Mouse (Mus musculus) liver, embryonic 14.5 days (tissue): ENCODE results near the gene Ahcyl2. TPM values are rescaled to one million over a fixed set of nuclear protein-coding genes. Genes with fewer than 3 reads are reported as not detected.

Experiments used
- ATAC-seq: fragments of 200-750 bp; cut with Nextera tagmentation; 2 replicates; pipeline ENCODE4 v1.8.0; 2017; ENCODE audit warnings: moderate number of reproducible peaks, mild to moderate bottlenecking, moderate library complexity; ENCODE audit not compliant: insufficient read depth
- DNase-seq, 3 experiments: peaks; one replicate each; pipeline ENCODE4 v3.0.0-alpha.2; 2012 to 2013; ENCODE audit warnings: low read depth in 3 of 3, low spot score in 3 of 3
- H3K27ac ChIP-seq: fragments of 300-500 bp; sonication (generic); 2 replicates; pipeline ENCODE4 v1.5.1; 2014; ENCODE audit warnings: moderate library complexity, mild to moderate bottlenecking, control low read depth, inconsistent platforms
- H3K27me3 ChIP-seq: fragments of 300-500 bp; sonication (generic); 2 replicates; pipeline ENCODE4 v1.6.1; 2014; ENCODE audit warnings: mild to moderate bottlenecking, low read length, moderate library complexity; ENCODE audit not compliant: control insufficient read depth, insufficient read depth
- H3K36me3 ChIP-seq: fragments of 300-500 bp; sonication (generic); replicated peaks from 2 replicates; pipeline ENCODE4 v1.6.1; 2014; ENCODE audit warnings: low read depth; ENCODE audit not compliant: control insufficient read depth, insufficient read depth
- H3K4me1 ChIP-seq, 2 experiments: fragments of 200-500 bp in 1 of 2; fragments of 300-500 bp in 1 of 2; sonication (generic) in 1 of 2; replicated peaks; 2 replicates each; pipeline ENCODE4 v1.6.1; 2012 to 2014; ENCODE audit warnings: antibody characterized with exemption in 1 of 2, inconsistent platforms in 1 of 2, low read length in 1 of 2; ENCODE audit not compliant: control insufficient read depth in 2 of 2, insufficient read depth in 2 of 2
- H3K4me2 ChIP-seq: fragments of 300-500 bp; sonication (generic); 2 replicates; pipeline ENCODE4 v1.6.1; 2014; ENCODE audit warnings: low read depth, mild to moderate bottlenecking, control low read depth, moderate library complexity
- H3K4me3 ChIP-seq, 2 experiments: fragments of 200-500 bp in 1 of 2; fragments of 300-500 bp in 1 of 2; sonication (generic) in 1 of 2; 2 replicates each; pipeline ENCODE4 v1.5.1; 2012 to 2014; ENCODE audit warnings: low read depth in 2 of 2, low read length in 2 of 2, mild to moderate bottlenecking in 2 of 2, control low read depth in 1 of 2, inconsistent platforms in 1 of 2, moderate library complexity in 1 of 2; ENCODE audit not compliant: insufficient read depth in 1 of 2
- H3K9ac ChIP-seq: fragments of 300-500 bp; sonication (generic); replicated peaks from 2 replicates; pipeline ENCODE4 v1.6.1; 2014; ENCODE audit warnings: mild to moderate bottlenecking, control low read depth, moderate library complexity
- H3K9me3 ChIP-seq: fragments of 300-500 bp; sonication (generic); 2 replicates; pipeline ENCODE4 v1.6.1; 2016; ENCODE audit warnings: low read length, mixed read lengths; ENCODE audit not compliant: control insufficient read depth
- CTCF ChIP-seq: IDR thresholded peaks from 2 replicates; pipeline ENCODE4 v1.5.1; 2016; ENCODE audit warnings: antibody characterized with exemption, low read depth, control low read depth
- EP300 ChIP-seq: IDR thresholded peaks from 2 replicates; pipeline ENCODE4 v1.6.1; 2016; ENCODE audit warnings: antibody characterized with exemption, low read depth
- WGBS: fragments of 180-500 bp; shearing (Covaris S2); extraction: QIAGEN DNeasy Blood & Tissue Kit; methylation state at CpG from one replicate; pipeline ENCODE4 v1.1.7; 2014; ENCODE audit not compliant: insufficient replicate concordance; 5-methylcytosine and 5-hydroxymethylcytosine counted together
- polyA plus RNA-seq, 2 experiments: library from polyadenylated mRNA; depleted of rRNA in 1 of 2; stranded (reverse) in 1 of 2; unstranded in 1 of 2; fragments of >200 nt; fragmentation: Nextera tagmentation in 1 of 2; extraction: Ambion mirVana in 1 of 2; gene quantifications; 2 replicates each; pipeline versions ENCODE4 v1.2.1 to v1.2.3; 2012 to 2014

Ahcyl2 gene
- polyA plus RNA-seq, 2 experiments, result 3.2 to 4.2 TPM

GRCm38 (mm10) chr6:29793520-29793919 lies 25.7 kb downstream of the Ahcyl2 start:
- Histone ChIP-seq H3K27me3 (no peaks in the 10 kb centered on the region), H3K4me1 (peaks cover 4 to 6% of the 10 kb centered on the region in 2 experiments; a peak in 3 of 4 replicates), H3K4me3 (no peak overlapping the region), H3K27ac (no peak overlapping the region), H3K9ac (no peak overlapping the region), H3K36me3 (no peaks in the 10 kb centered on the region), H3K9me3 (no peaks in the 10 kb centered on the region), H3K4me2 (no peak overlapping the region)
- no peak for DNase-seq
- no peak for ATAC-seq
- WGBS, result 39% methylated on average over 1 of the region's 1 CpGs
- no peak for TF ChIP-seq CTCF
- no peak for TF ChIP-seq EP300

GRCm38 (mm10) chr6:29794582-29794981 lies 26.8 kb downstream of the Ahcyl2 start:
- ATAC-seq, result no peak

GRCm38 (mm10) chr6:29802979-29803378 lies 35.2 kb downstream of the Ahcyl2 start:
- H3K9ac ChIP-seq, result no peak overlapping the region
- ATAC-seq (no peak), DNase-seq (no peak)
- H3K27me3 ChIP-seq, result no peaks in the 10 kb centered on the region
- no peak overlapping the region for H3K4me3 ChIP-seq
- no peak overlapping the region for H3K4me2 ChIP-seq
- H3K4me1 ChIP-seq, result no peaks in the 10 kb centered on the region
- TF ChIP-seq CTCF, result no peak
- TF ChIP-seq EP300, result no peak
- H3K9me3 ChIP-seq, result no peaks in the 10 kb centered on the region
- 70% methylated on average over 1 of the region's 1 CpGs for WGBS
- H3K36me3 ChIP-seq, result no peaks in the 10 kb centered on the region
- no peak overlapping the region for H3K27ac ChIP-seq

More at GRCm38 (mm10) chr6:29794582-29794981, 26.8 kb downstream of the Ahcyl2 start:
- no peaks in the 10 kb centered on the region for H3K9me3 ChIP-seq
- H3K27ac ChIP-seq, result no peak overlapping the region
- no peak overlapping the region for H3K4me2 ChIP-seq
- no peaks in the 10 kb centered on the region for H3K27me3 ChIP-seq
- no peaks in the 10 kb centered on the region for H3K36me3 ChIP-seq
- 47% methylated on average over 6 of the region's 6 CpGs for WGBS
- no peak overlapping the region for H3K4me3 ChIP-seq
- H3K9ac ChIP-seq, result no peak overlapping the region
- peaks cover 4 to 6% of the 10 kb centered on the region in 2 experiments; a peak in 3 of 4 replicates for H3K4me1 ChIP-seq
- DNase-seq, result peak in 1 of 3 experiments; percentile 5
- TF ChIP-seq CTCF (no peak), EP300 (no peak)

GRCm38 (mm10) chr6:29804006-29804405 lies 36.2 kb downstream of the Ahcyl2 start:
- Histone ChIP-seq H3K27me3 (no peaks in the 10 kb centered on the region), H3K9ac (no peak overlapping the region), H3K36me3 (no peaks in the 10 kb centered on the region), H3K4me2 (no peak overlapping the region), H3K4me1 (no peaks in the 10 kb centered on the region), H3K27ac (no peak overlapping the region), H3K4me3 (no peak overlapping the region), H3K9me3 (no peaks in the 10 kb centered on the region)
- TF ChIP-seq EP300, result no peak
- TF ChIP-seq CTCF, result no peak
- ATAC-seq (no peak), DNase-seq (no peak)
- 47% methylated on average over 3 of the region's 3 CpGs for WGBS

GRCm38 (mm10) chr6:29805381-29805780 lies 37.6 kb downstream of the Ahcyl2 start:
- no peak overlapping the region for H3K9ac ChIP-seq
- no peaks in the 10 kb centered on the region for H3K9me3 ChIP-seq
- no peaks in the 10 kb centered on the region for H3K27me3 ChIP-seq
- TF ChIP-seq CTCF (no peak), EP300 (no peak)
- H3K27ac ChIP-seq, result no peak overlapping the region
- no peak overlapping the region for H3K4me3 ChIP-seq
- WGBS, result 71% methylated on average over 2 of the region's 2 CpGs
- H3K36me3 ChIP-seq, result no peaks in the 10 kb centered on the region
- no peak for ATAC-seq
- no peak overlapping the region for H3K4me2 ChIP-seq
- H3K4me1 ChIP-seq, result no peaks in the 10 kb centered on the region
- DNase-seq, result no peak
